Mouse (Mus musculus): ENCODE measurements around the gene Pgs1. TPM values are rescaled to one million over a fixed set of nuclear protein-coding genes. Genes with fewer than 3 reads are reported as not detected.

Pgs1 gene
- polyA plus RNA-seq, 1 experiment from 2014 or later, result 50.3 TPM

GRCm38 (mm10) chr11:117952174-117952933, 33.7 kb upstream of the Pgs1 start:
- no peak overlapping the region for H3K4me2 ChIP-seq (replicated peaks)
- no peak overlapping the region for H3K9ac ChIP-seq
- H3K36me3 ChIP-seq, result no peaks in the 10 kb centered on the region
- ATAC-seq (ENCODE audit: low FRiP score, low read depth), result no peak
- H3K9me3 ChIP-seq, result no peaks in the 10 kb centered on the region
- no peak overlapping the region for H3K27ac ChIP-seq
- H3K4me1 ChIP-seq, result peaks cover 27% of the 10 kb centered on the region
- peaks cover 9% of the 10 kb centered on the region for H3K27me3 ChIP-seq (replicated peaks)
- 66% methylated on average over 9 of the region's 9 CpGs for WGBS
- no peak overlapping the region for H3K4me3 ChIP-seq

- no peak overlapping the region for H3K4me2 ChIP-seq (replicated peaks)
- H3K4me1 ChIP-seq, result peaks cover 27% of the 10 kb centered on the region
- H3K27me3 ChIP-seq (replicated peaks), result peaks cover 9% of the 10 kb centered on the region
- H3K9me3 ChIP-seq, result no peaks in the 10 kb centered on the region
- H3K9ac ChIP-seq, result no peak overlapping the region
- no peak for ATAC-seq (ENCODE audit: low FRiP score, low read depth)
- WGBS, result 57% methylated on average over 2 of the region's 2 CpGs
- H3K27ac ChIP-seq, result no peak overlapping the region
- no peak overlapping the region for H3K4me3 ChIP-seq
- no peaks in the 10 kb centered on the region for H3K36me3 ChIP-seq
Measured at GRCm38 (mm10) chr11:117954094-117954493, 32.0 kb upstream of the Pgs1 start.

GRCm38 (mm10) chr11:117954819-117955218, 31.3 kb upstream of the Pgs1 start:
- H3K27me3 ChIP-seq (replicated peaks), result 0 out of 2 replicates have a peak, but pooled peaks cover 3% of the 10 kb centered on the region

GRCm38 (mm10) chr11:117955621-117956020, 30.5 kb upstream of the Pgs1 start:
- ATAC-seq (ENCODE audit: low FRiP score, low read depth), result no peak
- 50% methylated on average over 13 of the region's 13 CpGs for WGBS

More at GRCm38 (mm10) chr11:117954819-117955218, 31.3 kb upstream of the Pgs1 start:
- Histone ChIP-seq H3K4me1 (peaks cover 21% of the 10 kb centered on the region), H3K9ac (no peak overlapping the region), H3K4me3 (no peak overlapping the region), H3K27ac (no peak overlapping the region), H3K9me3 (no peaks in the 10 kb centered on the region), H3K36me3 (no peaks in the 10 kb centered on the region), H3K4me2 (replicated peaks) (no peak overlapping the region)
- 87% methylated on average over 9 of the region's 9 CpGs for WGBS
- no peak; the same call in 1 of the 2 replicates for ATAC-seq (ENCODE audit: low FRiP score, low read depth)

GRCm38 (mm10) chr11:117958197-117958596, 27.9 kb upstream of the Pgs1 start:
- WGBS, result 79% methylated on average over 7 of the region's 7 CpGs
- H3K4me2 ChIP-seq (replicated peaks), result no peak overlapping the region
- no peak overlapping the region for H3K9ac ChIP-seq
- H3K27ac ChIP-seq, result no peak overlapping the region
- ATAC-seq (ENCODE audit: low FRiP score, low read depth), result no peak
- H3K27me3 ChIP-seq (replicated peaks), result no peaks in the 10 kb centered on the region
- no peak overlapping the region for H3K4me3 ChIP-seq
- no peaks in the 10 kb centered on the region for H3K9me3 ChIP-seq
- H3K36me3 ChIP-seq, result no peaks in the 10 kb centered on the region
- H3K4me1 ChIP-seq, result peaks cover 27% of the 10 kb centered on the region

More at GRCm38 (mm10) chr11:117955621-117956020, 30.5 kb upstream of the Pgs1 start:
- H3K9ac ChIP-seq, result no peak overlapping the region
- peaks cover 16% of the 10 kb centered on the region; the same call in 1 of the 2 replicates for H3K4me1 ChIP-seq
- 0 out of 2 replicates have a peak, but pooled peaks cover 3% of the 10 kb centered on the region for H3K27me3 ChIP-seq (replicated peaks)
- no peak overlapping the region for H3K27ac ChIP-seq
- no peak overlapping the region for H3K4me2 ChIP-seq (replicated peaks)
- no peak overlapping the region for H3K4me3 ChIP-seq
- no peaks in the 10 kb centered on the region for H3K36me3 ChIP-seq
- no peaks in the 10 kb centered on the region for H3K9me3 ChIP-seq

- no peaks in the 10 kb centered on the region for H3K9me3 ChIP-seq
- H3K36me3 ChIP-seq, result no peaks in the 10 kb centered on the region
- 94% methylated on average over 4 of the region's 4 CpGs for WGBS
- no peak for ATAC-seq (ENCODE audit: low FRiP score, low read depth)
- H3K4me2 ChIP-seq (replicated peaks), result no peak overlapping the region
- peaks cover 33% of the 10 kb centered on the region for H3K4me1 ChIP-seq
- no peak overlapping the region for H3K4me3 ChIP-seq
- H3K27ac ChIP-seq, result no peak overlapping the region
- peaks cover 3% of the 10 kb centered on the region; the same call in 1 of the 2 replicates for H3K27me3 ChIP-seq (replicated peaks)
- no peak overlapping the region for H3K9ac ChIP-seq
Measured at GRCm38 (mm10) chr11:117959166-117959565, 26.9 kb upstream of the Pgs1 start.

- no peaks in the 10 kb centered on the region for H3K9me3 ChIP-seq
- no peak overlapping the region for H3K4me2 ChIP-seq (replicated peaks)
- no peak overlapping the region for H3K9ac ChIP-seq
- H3K27me3 ChIP-seq (replicated peaks), result peaks cover 10% of the 10 kb centered on the region
- no peak overlapping the region for H3K4me3 ChIP-seq
- WGBS, result 63% methylated on average over 17 of the region's 17 CpGs
- ATAC-seq (ENCODE audit: low FRiP score, low read depth), result no peak
- H3K27ac ChIP-seq, result no peak overlapping the region
- peaks cover 35% of the 10 kb centered on the region for H3K4me1 ChIP-seq
- no peaks in the 10 kb centered on the region for H3K36me3 ChIP-seq
Measured at GRCm38 (mm10) chr11:117959741-117960381, 26.2 kb upstream of the Pgs1 start.

DNA sequence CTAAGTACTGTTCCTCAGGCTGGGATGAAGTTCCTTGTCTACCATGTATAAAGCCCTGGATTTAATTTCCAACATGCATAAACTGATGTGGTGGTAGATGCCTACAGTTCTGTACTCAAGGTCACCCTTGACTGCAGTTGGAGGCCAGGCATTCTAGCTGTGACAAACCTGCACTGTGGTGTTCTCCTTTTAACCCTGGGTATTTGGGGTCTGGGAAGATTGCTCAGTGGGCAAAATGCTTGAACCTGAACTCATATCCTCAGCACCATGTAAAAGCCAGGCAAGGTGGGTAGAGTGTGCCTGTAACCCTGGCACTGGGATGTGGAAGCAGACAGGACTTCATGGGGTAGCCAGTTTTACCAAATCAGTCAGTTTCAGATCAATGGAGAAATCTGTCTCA, 25.5 kb upstream of the Pgs1 start:
- Histone ChIP-seq H3K4me3 (no peak overlapping the region), H3K27ac (no peak overlapping the region), H3K36me3 (no peaks in the 10 kb centered on the region), H3K27me3 (replicated peaks) (peaks cover 17% of the 10 kb centered on the region), H3K9me3 (no peaks in the 10 kb centered on the region), H3K9ac (no peak overlapping the region), H3K4me2 (replicated peaks) (no peak overlapping the region), H3K4me1 (peaks cover 38% of the 10 kb centered on the region)
- no peak for ATAC-seq (ENCODE audit: low FRiP score, low read depth)

DNA sequence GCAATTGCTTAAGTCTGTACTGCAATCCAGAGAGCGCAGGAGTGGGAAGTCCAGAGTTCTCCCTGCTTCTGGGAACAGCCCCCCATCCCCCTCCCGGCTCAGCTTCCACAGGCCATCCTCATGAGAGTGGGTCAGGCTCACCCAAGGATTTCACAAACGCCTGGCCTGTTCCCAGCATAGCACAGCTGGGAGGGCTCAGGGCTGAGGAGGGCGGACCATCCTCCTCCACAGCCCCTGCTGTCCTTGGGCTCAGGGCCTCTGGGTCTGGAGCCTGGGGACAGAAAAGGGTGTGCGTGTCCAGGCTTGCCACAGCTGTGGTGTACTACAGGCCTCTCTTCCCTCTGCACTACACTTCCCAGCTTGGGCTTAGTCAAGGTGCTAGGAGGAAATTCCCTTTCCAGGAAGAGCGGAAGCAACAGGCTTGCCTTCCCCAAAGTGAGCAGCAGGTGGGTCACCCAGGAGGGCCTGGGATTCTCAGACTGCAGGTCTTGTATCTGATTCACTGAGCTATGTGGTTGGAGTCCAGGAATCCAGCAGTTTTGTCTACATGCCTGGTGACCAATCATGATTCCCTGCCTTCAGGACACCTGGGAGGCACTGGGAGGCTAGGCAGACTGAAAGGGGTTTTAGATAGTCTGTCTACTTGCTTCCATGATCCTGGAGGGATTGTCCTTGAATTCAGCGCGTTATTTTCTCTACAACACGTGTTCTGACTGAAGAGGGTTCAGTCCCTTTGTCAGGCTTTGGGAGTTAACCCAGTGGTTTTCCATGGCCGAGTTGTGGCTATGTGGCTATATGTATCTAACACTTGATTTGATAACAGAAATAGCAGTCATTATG, 23.6 kb upstream of the Pgs1 start:
- no peak overlapping the region for H3K4me3 ChIP-seq
- peaks cover 30% of the 10 kb centered on the region for H3K27me3 ChIP-seq (replicated peaks)
- no peaks in the 10 kb centered on the region for H3K9me3 ChIP-seq
- H3K27ac ChIP-seq, result no peak overlapping the region
- WGBS, result 39% methylated on average over 10 of the region's 10 CpGs
- H3K36me3 ChIP-seq, result no peaks in the 10 kb centered on the region
- peaks cover 56% of the 10 kb centered on the region for H3K4me1 ChIP-seq
- H3K4me2 ChIP-seq (replicated peaks), result peak overlapping the region; percentile 61
- H3K9ac ChIP-seq, result no peak overlapping the region
- ATAC-seq (ENCODE audit: low FRiP score, low read depth), result no peak

DNA sequence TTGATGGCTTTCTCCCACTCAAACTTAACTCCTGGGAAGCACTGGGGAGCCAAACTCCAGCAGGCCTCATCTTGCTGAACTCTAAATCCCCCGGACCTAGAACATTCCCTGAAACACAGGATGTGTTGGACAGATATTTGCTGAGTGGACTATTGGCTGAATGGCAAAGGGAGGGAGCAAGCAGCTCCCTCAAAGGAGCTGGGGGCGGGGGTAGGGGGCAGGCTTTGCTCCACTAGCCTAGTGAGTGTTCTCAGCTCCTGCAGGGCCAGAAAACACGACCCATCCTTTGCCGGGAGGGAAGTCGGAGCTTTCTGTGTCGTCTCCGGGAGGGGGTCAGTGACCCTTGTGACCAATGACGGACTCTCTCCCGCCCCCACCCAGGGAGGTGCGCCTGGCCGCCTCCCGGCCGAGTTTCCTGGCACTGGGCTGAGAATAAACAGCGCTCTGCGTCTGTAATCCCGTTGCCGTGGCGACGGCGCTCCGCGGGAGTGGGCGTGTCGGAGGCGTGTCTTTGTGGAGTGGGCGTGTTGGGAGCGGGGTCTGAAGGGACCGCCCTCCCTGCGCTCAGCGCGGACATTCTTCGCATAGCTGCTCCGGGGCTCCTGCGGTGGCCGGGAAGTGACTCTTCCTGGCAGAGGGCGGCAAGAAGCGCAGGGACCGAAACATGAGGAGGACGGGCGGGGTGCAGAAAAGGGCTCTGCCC, 22.9 kb upstream of the Pgs1 start:
- ATAC-seq (ENCODE audit: low FRiP score, low read depth), result peak; percentile 90
- Histone ChIP-seq H3K9ac (peak overlapping the region; percentile 51), H3K4me3 (peak overlapping the region; percentile 34), H3K9me3 (no peaks in the 10 kb centered on the region), H3K27me3 (replicated peaks) (peaks cover 38% of the 10 kb centered on the region), H3K36me3 (no peaks in the 10 kb centered on the region), H3K27ac (no peak overlapping the region), H3K4me2 (replicated peaks) (peak overlapping the region; percentile 61), H3K4me1 (peaks cover 64% of the 10 kb centered on the region)
- WGBS, result 1% methylated on average over 40 of the region's 40 CpGs

DNA sequence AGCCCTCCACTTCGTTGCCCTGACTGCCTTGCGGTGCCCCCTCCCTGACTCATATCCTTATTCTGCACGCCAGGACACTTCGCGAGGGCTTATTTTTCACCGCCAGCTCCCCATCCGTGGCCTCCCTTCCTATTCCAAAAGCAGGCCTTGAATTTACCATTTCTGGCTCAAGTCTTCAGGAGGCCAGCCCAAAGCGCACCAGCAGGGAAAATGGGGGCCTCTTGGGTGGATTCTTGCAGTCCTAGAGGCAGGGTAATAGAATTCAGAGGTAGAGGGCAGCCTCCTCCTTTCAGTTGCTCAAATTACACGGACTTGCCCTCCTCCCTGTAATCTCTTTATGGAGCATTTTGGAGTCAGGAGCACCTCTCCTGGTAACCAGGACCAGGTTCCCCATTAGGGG, 22.2 kb upstream of the Pgs1 start:
- Histone ChIP-seq H3K27me3 (replicated peaks) (peaks cover 38% of the 10 kb centered on the region), H3K4me2 (replicated peaks) (peak overlapping the region; percentile 61), H3K9ac (peak overlapping the region; percentile 51), H3K4me3 (peak overlapping the region; percentile 34; the same call in 1 of the 2 replicates), H3K27ac (no peak overlapping the region), H3K9me3 (no peaks in the 10 kb centered on the region), H3K4me1 (peaks cover 69% of the 10 kb centered on the region), H3K36me3 (no peaks in the 10 kb centered on the region)
- ATAC-seq (ENCODE audit: low FRiP score, low read depth), result no peak
- under 1% methylated on average over 9 of the region's 9 CpGs for WGBS
